Mouse (Mus musculus) bone marrow, adult 2 months (tissue): ENCODE measurements around the gene Des. TPM values are rescaled to one million over a fixed set of nuclear protein-coding genes. Genes with fewer than 3 reads are reported as not detected.

Experiments
- H3K27ac ChIP-seq: fragments of 200-500 bp; 2 replicates; pipeline ENCODE4 v1.5.1; 2012; ENCODE audit warnings: low read depth, mild to moderate bottlenecking, control low read depth, inconsistent platforms, low read length; ENCODE audit not compliant: control insufficient read depth, poor library complexity, insufficient read depth
- H3K4me1 ChIP-seq: fragments of 200-500 bp; 2 replicates; pipeline ENCODE4 v1.6.1; 2011; ENCODE audit warnings: low read length; ENCODE audit not compliant: control insufficient read depth, insufficient read depth
- H3K4me3 ChIP-seq: fragments of 200-500 bp; replicated peaks from 2 replicates; pipeline ENCODE3; 2011; ENCODE audit warnings: mild to moderate bottlenecking, low read depth, low read length, control low read depth; ENCODE audit not compliant: control insufficient read depth
- CTCF ChIP-seq: fragments of 200-500 bp; IDR thresholded peaks from 2 replicates; pipeline ENCODE4 v1.5.1; 2011; ENCODE audit warnings: low read length, control low read depth; ENCODE audit not compliant: control insufficient read depth, insufficient read depth
- POLR2A ChIP-seq: fragments of 200-500 bp; IDR thresholded peaks from 2 replicates; pipeline ENCODE4 v1.6.1; 2011; ENCODE audit warnings: low read depth, mild to moderate bottlenecking, control low read depth, low read length, borderline replicate concordance; ENCODE audit not compliant: control insufficient read depth
- WGBS: fragments of 180-500 bp; shearing (Covaris S2); methylation state at CpG from one replicate; pipeline ENCODE4 v1.1.7; 2018; 5-methylcytosine and 5-hydroxymethylcytosine counted together
- polyA plus RNA-seq: library from polyadenylated mRNA; stranded (reverse); fragments of >200 nt; gene quantifications from 2 replicates; pipeline ENCODE4 v1.2.4, GENCODE M21; 2011; ENCODE audit warnings: low replicate concordance; ENCODE audit not compliant: missing spikeins, insufficient read depth, insufficient read length

The Des gene
- polyA plus RNA-seq, 1 experiment, result 8.8 TPM

DNA sequence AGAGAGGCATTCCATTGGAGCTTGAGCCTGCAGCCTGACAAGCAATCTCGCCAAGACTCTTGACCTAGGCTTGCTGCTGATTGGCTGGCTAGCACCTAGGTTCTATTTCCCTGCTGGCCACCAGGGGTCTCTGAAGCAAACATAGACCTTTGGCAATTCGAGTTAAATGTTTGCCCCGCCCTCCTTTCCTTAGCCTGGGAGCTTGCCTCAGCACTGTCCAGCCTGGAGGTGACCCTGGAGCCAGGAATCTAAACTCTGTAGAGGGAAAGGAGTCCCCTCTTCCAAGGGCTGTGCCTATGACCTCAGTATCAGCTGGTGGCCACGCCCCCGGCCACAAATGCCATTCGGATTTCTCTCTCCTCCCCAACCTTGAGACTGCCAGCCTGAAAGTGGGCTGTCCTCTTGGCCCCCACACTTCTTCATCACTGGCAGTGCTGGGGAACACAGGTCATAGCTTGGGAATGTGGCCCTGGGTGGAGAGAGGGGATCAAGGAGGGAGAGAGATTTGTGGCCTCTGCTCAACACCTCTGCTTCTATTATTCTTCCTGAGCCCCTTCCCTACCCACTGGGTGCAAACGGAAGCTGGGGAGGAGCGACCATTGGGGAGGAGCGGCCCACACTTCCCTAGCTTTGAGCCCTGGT lies 38.8 kb downstream of the Des start:
- WGBS, result 17% methylated on average over 9 of the region's 9 CpGs

DNA sequence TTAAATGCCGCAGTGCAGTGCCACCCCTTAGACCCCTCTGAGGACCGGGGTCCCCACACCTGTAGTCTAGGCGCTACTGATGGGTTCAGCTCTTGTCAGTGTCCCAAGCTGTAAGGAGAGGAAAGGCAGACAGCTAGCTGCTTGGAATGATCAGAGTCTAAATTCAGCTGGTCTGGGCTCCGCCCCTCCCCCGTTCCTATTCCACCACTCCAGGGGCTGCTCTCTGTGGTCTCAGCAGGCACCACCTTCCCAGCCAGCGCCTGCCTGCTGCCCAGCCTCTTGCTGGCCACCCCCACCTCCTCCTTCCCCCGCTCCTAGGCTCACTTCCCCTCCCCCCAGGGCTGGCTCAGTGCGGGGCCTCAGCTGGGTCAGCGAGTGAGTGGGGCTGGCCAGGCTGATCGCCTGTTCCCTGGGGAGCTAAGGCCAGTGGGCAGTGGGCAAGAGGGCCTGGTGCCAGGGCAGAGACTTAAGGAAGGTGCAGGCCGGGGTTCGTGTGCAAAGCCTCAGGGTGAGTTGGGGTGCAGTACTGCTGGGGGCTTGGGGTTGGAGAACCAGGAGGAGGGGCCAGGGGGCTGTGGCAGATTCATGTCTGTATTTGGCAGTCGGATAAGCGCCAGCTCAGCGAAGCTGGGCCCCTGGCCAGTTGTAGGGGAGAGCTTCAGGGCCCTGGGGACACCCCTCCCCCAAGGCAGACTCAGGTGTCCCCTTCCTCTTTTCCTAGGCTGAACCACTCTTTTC lies 39.8 kb downstream of the Des start:
- no peaks in the 10 kb centered on the region for H3K4me1 ChIP-seq
- H3K4me3 ChIP-seq, result no peak overlapping the region
- TF ChIP-seq POLR2A, result no peak
- no peak for TF ChIP-seq CTCF
- 27% methylated on average over 15 of the region's 15 CpGs for WGBS
- no peak overlapping the region for H3K27ac ChIP-seq

More for the DNA sequence above, 38.8 kb downstream of the Des start:
- no peak overlapping the region for H3K27ac ChIP-seq
- H3K4me3 ChIP-seq, result no peak overlapping the region
- no peaks in the 10 kb centered on the region for H3K4me1 ChIP-seq
- TF ChIP-seq CTCF (peak; percentile 39; the same call in 1 of the 2 replicates), POLR2A (no peak)

DNA sequence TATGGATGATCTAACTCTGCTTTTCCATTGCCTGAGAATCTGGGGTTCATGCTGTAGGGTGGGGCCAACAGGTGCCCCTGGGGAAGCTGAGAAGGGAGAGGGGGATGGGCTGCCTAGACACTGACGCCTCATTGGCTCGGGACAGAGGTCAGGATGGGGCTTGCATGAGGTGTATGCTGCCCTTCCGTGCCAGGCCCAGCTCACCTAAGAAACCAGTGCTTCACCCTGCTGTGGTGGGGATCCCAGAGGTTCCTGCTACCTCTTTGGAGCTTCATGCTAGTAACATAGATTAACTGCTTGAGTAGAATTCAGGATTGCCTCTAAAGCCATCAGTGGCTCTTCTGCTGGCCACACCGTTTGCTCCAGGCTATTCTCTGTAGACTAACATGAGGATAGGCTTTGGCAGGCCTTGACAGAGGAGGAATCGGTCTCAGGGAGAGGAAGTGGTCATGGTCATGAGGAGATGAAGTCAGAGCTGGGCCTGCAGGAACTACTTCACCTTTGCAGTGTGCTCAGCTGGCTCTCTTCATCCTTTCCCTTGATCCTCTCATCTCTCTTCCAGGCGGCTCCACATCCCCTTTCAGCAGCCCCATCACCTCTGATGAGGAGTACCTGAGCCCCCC lies 40.5 kb downstream of the Des start:
- Histone ChIP-seq H3K4me1 (no peaks in the 10 kb centered on the region), H3K27ac (no peak overlapping the region), H3K4me3 (no peak overlapping the region)
- WGBS, result 36% methylated on average over 6 of the region's 6 CpGs
- TF ChIP-seq CTCF (no peak), POLR2A (no peak)

DNA sequence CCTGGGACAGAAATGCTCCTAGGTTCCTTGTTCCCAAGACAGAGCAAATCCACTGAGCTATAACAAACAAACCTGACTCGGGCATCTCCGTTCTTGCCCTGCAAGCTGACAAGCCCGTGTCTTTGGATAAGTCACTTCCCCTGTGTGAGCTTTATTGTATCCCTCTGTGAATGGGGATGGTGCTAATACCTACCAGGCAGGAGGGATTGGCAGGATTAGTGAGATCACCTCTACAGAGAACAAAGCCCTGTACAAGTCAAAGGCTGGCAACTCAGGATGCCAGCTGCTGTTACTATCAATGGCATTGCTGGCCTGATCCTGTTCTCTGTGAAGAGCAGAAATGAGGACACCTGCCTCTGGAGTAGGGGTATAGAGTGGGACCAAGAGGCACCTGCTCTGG lies 45.4 kb downstream of the Des start:
- TF ChIP-seq POLR2A (no peak), CTCF (no peak)
- Histone ChIP-seq H3K4me1 (no peaks in the 10 kb centered on the region), H3K4me3 (no peak overlapping the region), H3K27ac (no peak overlapping the region)
- 80% methylated on average over 3 of the region's 3 CpGs for WGBS

DNA sequence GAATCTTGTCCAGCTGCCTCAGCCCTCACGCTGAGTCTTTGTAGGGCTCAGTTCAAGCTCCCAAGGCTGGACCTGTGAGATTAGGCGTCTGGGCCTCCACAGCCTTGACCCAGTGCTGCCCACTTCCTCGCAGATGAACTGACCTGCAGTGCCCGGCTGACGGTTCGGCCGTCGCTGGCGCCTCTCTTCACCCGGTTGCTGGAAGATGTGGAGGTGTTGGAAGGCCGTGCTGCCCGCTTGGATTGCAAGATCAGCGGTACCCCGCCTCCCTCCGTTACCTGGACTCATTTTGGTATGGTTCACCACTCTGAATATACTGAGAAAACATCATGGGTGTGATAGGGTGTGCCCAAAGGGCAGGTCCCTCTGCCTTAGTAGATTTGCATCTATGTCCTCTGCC lies 46.0 kb downstream of the Des start:
- Histone ChIP-seq H3K4me1 (no peaks in the 10 kb centered on the region), H3K27ac (no peak overlapping the region), H3K4me3 (no peak overlapping the region)
- TF ChIP-seq POLR2A, result no peak
- 88% methylated on average over 15 of the region's 15 CpGs for WGBS

GRCm38 (mm10) chr1:75407056-75407455 lies 46.9 kb downstream of the Des start:
- TF ChIP-seq POLR2A, result no peak
- no peak for TF ChIP-seq CTCF
- H3K4me3 ChIP-seq, result no peak overlapping the region
- no peaks in the 10 kb centered on the region for H3K4me1 ChIP-seq
- WGBS, result 80% methylated on average over 9 of the region's 9 CpGs
- no peak overlapping the region for H3K27ac ChIP-seq

- TF ChIP-seq CTCF (no peak), POLR2A (no peak)
- H3K27ac ChIP-seq, result no peak overlapping the region
- no peak overlapping the region for H3K4me3 ChIP-seq
- H3K4me1 ChIP-seq, result no peaks in the 10 kb centered on the region
- WGBS, result 74% methylated on average over 4 of the region's 4 CpGs
Observed at GRCm38 (mm10) chr1:75408210-75408609, 48.1 kb downstream of the Des start.

- TF ChIP-seq POLR2A (no peak), CTCF (no peak)
- no peak overlapping the region for H3K4me3 ChIP-seq
- WGBS, result 75% methylated on average over 7 of the region's 7 CpGs
- no peaks in the 10 kb centered on the region for H3K4me1 ChIP-seq
- no peak overlapping the region for H3K27ac ChIP-seq
Observed at GRCm38 (mm10) chr1:75409950-75410349, 49.8 kb downstream of the Des start.
